Mouse (Mus musculus) ES-Bruce4 (cell line): ENCODE results near the gene Gm49601.

Experiments used
- CTCF ChIP-seq: IDR thresholded peaks from one replicate; pipeline ENCODE4 v1.8.1; 2011; ENCODE audit warnings: low read depth, low read length
- EP300 ChIP-seq: IDR thresholded peaks from 2 replicates; pipeline ENCODE4 v1.6.1; 2011; ENCODE audit warnings: low read depth, low read length; ENCODE audit not compliant: insufficient read depth
- POLR2A ChIP-seq: IDR thresholded peaks from one replicate; pipeline ENCODE4 v1.8.1; 2011; ENCODE audit warnings: low read length; ENCODE audit not compliant: insufficient read depth

DNA sequence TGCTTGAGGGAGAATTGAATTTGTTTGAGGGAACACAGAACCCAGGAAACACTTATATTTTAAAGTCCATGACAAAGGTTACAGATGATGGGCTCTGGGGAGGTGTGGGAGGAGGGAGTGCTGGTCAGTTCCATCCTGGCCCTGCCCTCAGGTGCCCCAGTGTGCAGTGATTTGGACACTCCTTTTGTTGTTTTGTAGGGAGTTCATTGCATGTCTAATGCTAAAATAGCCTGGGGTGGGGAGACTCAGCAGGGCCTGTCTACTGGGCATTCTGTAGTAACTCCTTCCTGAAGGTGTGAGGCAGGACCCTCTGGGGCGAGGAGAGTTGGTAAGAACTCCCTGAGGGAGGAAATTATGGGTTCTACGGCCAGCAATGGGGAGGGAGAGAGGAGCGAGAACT, 10.6 kb upstream of the Gm49601 start:
- no peak for TF ChIP-seq CTCF
- TF ChIP-seq POLR2A, result no peak
- no peak for TF ChIP-seq EP300
